Mouse (Mus musculus) spleen, postnatal 10 days (tissue): ENCODE data around the gene Tcta.
A peak's percentile ranks its signal among the peaks of the same experiment; 100 is the strongest.
"Not testable (repeated sequence)": the region's sequence is repeated elsewhere in the genome, so short reads cannot be mapped to it uniquely, and the experiment has no call there.

ENCODE experiments used
- DNase-seq, 2 experiments: peaks; one replicate each; pipeline ENCODE4 v3.0.0; 2021 to 2022; ENCODE audit warnings: low spot score in 2 of 2

Gene Tcta

DNA sequence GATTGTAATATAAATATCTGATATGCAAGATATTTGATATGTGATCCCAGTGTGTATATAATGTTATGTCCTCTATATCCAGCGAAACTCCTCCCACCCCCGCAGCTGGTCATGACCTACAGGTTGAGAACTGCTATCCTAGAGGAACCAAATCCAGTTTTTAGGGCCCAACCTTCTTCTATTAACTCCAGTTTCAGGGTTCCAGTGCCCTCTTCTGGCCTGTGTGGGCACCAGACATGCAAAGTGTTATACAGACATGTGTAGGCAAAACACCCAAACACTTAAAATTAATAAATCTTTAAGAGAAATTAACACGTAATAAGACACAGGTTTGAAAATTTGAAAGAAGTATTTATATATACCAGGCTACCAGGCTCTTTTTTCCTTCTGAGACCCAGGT, 11.6 kb upstream of the Tcta start:
- peak in 1 of 2 experiments; percentile 45 for DNase-seq

DNA sequence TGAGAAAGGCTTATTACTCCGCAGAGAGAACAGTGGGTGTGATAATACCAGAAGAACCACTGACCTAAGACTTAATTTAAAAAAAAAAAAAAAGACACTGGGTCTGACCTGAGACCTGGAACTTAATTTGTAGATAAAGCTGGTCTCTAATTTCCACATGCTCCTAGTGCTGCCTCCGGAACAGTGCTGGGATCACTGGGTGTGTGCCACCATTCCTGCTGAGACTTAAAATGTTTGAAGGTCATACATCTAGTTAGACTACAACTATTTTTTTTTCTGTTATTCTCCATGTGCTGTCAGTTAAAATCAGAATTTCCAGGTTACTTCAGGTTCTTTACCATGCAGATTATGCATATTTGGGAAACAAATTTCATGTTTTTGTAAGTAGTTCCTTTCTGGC, 2.2 kb upstream of the Tcta start:
- no peak for DNase-seq

DNA sequence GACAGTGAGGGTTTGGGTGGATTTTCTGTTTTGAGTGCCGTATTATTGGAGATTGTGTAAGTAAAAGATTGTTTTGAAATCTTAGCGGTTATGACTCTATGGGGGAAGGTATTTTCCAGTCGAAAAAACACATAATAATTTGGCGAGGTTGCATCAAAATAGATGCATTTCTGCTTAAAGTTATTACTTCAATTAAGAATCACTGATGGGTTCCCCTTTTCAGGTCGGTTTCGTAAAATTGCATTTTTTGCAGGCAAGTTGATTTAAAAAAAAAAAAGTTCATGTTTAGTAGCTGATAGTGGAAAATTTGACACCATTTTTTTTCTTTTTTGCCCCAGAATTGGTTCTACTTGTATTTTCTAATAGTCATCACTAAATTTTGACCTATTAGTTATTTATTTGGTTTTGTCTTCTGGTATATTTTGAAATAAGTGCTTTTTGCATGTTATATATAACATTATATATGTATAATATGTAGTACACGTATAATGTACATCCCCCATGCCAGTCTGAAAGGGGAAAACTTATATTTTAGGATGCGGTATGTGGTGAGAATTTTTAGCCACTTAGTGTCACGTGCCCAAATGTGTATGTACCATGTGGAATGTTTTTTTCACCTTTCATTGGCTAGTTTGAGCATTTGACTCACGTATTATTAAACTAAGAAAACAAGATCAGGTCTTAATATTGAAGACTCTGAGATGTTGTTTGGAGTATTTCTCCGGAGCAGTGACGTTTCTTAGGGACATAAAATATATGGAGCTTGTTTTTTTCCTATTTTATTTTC, 1.3 kb upstream of the Tcta start:
- no peak for DNase-seq

DNA sequence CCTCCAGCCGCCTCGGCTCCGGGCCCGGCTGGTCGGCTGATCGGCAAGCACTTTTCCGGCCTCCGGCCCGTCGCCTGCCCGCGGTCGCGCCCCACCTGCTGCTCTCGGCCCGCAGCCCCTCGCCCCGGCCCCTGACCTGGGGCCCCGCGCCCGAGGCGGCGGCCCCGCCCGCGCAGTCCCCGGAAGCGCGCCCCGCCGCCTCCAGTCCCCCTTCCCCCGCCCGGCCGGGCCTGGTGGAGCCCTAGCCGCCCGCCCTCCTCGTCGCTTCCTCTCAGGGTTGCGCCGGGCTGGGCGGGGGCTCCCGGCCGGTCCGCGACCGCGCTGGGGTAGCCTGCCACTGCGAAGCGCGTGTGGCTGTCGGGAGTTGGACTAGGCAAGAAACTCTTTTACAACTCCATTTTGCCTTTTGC, 616 bp upstream of the Tcta start:
- peak; percentile 89 to 91 for DNase-seq

DNA sequence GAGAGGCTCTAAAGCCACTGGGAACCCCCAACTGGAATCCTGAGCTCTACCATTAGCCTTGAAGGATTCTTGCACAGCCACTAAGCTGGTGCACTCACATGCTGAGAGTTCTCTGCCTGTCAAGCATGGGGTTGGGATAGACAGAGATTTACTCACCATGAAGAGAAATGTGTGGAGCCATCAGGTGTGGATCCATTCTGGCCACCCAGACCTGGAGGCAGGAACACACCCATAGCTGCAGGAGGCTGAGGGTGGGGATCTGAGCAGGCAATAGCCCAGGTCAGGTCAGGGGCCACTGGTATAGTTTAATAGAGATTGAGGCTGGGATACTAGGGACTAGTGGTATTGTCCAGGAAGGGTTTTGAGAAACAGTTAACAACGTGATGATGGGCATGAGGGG, 790 bp downstream of the Tcta start:
- peak; percentile 41 to 42 for DNase-seq

DNA sequence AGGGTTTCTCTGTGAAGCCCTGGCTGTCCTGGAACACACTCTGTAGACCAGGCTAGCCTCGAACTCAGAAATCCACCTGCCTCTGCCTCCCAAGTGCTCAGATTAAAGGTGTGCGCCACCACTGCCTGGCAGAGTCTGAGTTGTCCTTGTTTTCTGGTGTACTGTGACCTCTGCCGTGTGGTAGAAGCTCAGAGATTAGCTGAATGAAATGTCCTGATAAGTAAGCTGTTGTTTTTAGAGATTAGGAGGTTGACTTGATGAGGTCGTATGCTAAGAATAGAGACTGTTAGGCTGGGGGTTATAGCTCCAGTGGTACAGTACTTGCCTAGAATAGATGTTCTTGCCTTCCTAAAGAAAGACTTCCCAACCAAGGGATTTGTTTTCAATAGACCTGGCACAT, 1.2 kb downstream of the Tcta start:
- no peak for DNase-seq

DNA sequence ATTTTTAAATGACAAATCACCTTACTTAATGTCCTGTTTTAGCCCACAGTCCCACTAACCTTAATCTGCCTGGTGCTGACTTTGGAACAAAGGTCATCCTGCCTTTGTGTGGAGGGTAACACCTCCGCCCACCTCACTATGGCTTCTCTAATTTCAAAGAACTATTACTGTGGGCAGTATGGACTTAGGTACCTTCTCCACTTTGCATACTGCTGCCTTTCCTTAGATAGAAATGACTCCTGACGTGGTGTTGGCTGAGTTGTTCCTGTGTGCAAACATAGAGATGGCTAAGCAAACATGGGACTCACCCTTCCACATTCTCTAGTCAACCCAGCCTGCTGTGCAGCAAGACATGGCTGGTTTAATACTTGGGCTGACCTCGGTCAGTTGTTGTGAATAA, 4.1 kb downstream of the Tcta start:
- no peak for DNase-seq

DNA sequence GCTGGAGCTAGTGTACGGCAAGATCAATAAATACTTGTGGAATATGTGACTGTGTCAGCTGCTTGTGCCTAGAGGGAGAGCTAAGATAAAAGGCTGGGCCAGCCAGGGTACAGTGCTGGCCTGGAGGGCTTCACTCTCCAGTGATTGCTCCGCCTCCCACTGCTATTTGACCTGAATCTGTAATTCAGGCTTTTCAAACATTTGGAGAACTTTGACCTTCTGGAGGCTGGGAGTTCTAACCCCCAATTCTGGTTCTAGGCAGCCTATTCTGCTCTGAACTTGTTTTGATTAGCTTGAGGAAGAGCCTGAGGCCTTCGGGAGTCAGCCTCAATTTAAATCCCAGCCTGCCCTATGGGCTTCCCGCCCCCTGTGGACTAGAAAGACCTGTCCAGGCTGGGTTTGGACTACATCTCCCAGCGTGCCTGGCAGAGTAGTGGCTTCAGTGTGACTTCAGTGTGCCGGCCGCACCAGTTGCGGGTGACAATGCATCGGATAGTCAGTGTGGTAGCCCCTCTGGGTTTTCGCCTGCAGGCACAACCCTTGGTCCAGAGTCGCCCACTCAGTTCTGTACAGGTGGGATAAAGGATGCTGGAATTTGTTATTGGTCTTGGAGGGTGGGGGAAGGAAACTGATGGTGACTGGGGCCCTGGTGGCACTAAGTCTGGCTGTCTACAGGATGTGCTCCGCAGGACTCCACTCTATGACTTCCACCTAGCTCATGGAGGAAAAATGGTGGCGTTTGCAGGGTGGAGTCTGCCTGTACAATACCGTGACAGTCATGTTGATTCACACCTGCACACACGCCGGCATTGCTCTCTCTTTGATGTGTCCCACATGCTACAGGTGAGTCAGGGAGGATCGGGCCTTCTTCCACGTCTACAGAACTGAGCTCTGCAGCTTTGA, 9.3 kb downstream of the Tcta start, which contains the start of gene Amt:
Amt (plus strand) TSS at position 401 of the 903 bp plus-strand sequence.
- no peak for DNase-seq

DNA sequence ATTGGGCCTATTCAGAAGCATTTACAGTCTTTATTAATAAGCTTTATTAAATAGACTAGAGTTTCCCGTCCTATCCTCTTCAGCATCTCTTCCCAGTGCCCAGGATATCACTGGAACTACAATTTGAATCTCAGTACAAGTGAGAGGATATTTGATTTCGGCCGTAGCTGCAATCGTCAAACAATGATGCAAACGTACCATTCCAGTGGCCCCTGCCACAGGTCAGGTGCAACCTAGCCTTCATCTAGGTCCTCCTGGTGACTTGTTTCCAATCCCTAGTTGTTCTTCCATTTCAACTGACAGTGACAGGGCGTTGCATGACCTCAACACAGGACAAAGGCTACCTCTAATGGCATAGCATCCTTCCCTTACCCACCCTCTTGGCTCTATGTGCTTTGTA, 15.2 kb downstream of the Tcta start:
- DNase-seq = no peak

DNA sequence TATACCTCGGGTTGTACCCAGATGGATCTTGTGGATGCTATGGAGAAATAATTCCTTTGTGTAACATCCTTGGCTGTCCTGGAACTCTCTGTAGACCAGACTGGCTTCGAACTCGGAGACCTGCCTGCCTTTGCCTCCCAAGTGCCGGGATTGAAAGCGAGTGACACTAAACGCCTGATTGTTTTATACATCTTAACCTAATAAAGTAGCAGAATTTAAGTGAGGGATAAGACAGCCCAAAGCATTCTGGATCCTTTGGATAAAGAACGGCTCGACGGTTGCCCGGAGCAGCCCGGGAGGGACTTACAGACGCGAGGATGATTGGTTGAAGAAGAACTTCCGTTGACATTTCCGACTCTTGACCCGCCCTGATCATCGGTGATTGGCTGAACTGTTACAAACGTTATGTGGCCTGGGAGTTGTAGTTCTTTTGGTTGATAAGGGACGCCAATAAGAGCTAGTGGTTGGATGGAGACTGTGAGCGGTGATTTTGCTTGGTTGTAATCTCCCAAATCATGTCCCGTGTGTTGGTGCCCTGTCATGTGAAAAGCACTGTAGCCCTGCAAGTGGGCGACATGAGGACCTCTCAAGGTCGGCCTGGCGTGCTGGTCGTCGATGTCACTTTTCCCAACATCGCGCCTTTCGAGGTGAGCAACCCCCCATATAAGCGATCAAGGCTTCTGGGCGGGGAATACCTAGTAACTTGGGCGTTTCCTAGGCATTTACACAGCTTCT, 15.8 kb downstream of the Tcta start, which contains the start of gene Nicn1:
Nicn1 (plus strand) TSS at position 414 of the 735 bp plus-strand sequence.
- DNase-seq = peak; percentile 70 to 91

DNA sequence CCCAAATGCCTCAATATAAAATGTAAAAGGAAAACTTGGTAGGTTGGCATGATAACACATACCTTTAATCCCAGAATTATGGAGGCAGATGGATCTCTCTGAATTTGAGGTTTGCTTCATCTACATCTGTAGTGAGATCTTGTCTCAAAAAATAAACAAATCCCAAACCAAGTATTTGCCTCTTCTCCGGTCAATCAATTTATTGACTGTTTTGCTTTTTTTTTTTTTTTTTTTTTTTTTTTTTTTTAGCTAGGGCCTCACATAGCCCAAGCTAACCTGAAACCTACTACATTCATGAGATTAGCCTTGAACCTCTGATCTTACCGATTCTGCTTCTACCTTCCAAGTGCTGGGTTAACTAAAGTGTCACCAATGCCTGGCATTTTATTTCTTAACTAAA, 16.6 kb downstream of the Tcta start:
- DNase-seq = no peak

DNA sequence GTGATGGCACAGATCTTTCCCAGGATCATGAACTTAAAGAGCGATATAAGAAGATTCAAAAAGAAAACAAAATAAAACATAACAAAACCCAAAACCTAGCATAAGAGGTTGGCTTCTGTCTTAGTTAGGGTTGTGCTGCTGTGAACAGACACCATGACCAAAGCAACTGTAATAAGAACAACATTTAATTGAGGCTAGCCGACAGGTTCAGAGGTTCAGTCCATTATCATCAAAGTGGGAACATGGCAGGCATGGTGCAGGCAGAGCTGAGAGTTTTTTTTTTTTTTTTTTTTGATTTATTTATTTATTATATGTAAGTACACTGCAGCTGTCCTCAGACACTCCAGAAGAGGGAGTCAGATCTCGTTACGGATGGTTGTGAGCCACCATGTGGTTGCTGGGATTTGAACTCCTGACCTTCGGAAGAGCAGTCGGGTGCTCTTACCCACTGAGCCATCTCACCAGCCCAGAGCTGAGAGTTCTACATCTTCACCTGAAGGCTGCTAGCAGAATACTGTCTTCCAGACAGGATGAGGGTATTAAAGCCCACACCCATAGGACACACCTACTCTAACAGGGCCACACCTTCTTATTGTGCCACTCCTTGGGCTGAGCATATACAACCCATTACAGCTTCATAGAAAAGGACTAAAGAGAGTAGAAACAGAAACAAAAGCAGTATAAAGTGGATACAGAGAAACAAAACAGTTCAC, 18.3 kb downstream of the Tcta start:
- DNase-seq = not testable (repeated sequence)

DNA sequence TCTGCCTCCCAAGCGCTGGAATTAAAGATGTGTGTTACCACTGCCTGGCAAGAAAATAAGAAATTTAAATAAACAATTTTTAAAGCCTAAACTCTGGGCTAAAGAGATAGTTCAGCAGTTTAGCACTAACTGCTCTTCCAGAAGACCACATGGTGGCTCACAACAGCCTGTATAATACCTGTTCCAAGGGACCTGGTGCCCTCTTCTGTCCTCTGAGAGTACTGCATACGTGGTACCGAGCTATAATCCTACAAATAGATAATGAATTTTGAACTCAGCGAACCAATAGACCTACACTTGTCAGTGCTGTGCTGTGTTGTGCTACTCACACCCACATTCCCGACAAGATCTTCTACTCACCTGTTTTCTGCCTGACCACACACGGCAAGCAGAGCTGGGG, 21.6 kb downstream of the Tcta start:
- DNase-seq = peak; percentile 75 to 89

DNA sequence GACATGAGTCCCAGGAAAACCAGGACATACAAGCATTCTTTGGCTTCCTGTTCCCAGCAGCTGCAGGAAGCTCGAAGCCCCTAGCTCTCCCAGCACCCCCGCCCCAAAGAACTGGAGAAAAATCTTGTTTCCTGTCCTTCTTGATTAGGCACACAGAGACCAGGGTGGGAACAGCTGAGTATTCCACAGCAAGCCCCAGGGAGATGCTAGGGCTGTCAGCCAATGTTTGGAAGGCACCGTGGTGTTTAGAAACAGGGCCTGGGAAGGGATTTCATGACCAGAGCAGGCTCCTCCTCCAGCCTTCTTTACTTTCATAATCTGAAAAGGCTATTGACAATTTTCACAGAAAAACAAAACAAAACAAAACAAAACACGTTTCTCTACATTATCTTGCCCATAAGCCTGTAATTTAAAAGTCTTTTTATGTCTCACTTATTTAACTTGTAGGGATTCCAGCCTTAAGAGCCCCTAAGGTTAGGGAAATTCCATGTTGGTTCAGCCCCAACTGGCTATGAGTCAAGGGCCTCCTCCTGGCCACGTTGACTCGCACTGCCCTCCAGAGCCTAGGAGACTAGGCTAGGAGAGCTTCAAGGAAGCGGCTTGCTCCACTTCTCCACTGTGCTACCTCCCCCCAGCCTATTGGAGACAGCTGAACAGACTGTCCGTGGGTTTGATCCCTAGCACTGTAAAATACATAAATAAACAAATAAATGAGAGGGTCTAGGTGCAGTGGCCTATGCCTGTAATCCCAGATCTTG, 25.7 kb downstream of the Tcta start:
- DNase-seq = no peak

DNA sequence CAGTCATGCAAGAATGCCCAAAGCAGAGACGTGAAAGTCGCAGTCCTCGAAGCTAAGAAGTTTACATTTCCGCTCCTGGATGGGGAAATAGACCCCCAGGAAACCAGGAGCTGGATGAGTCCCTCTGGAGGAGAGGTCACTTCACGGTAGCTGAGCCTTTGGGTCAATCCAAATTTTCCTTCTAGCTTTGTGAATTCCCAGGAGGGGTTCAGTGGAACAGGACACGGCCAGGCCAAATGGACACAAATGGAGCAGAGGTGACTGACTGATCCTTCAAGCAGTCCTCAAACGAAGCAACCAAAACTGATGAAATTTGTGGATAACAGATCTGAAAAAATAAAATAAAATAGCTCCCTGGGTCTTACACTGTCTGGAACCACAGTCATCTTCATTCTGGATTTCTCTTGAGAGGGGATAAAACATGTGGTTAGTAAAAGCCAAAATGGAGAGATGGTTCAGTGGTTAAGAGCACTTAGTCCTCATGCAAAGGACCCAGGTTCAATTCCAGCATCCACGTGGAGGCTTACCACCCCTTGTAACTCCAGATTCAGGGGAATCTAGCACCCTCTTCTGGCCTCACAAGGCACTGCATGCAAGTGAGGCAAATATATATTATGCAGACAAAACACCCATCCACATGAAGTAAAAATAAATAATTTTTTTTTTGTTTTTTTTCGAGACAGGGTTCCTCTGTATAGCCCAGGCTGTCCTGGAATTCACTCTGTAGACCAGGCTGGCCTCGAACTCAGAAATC, 27.1 kb downstream of the Tcta start:
- peak; percentile 37 to 77 for DNase-seq

DNA sequence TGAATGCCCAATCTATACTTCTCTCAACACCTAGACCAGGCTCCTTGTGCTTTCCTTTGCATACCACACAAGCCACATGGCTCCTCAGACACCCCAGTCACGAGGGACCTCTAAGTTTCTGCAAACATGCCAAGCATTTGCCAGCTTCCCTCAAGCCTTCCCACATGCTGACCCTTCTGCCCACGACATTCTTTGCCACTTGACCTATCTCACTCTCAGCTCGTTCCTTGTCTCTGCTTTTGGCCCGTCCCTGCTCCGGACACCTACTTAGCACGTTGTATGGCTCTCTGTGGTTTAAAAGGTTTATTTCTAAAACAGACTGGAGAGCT, 30.7 kb downstream of the Tcta start:
- DNase-seq = no peak

DNA sequence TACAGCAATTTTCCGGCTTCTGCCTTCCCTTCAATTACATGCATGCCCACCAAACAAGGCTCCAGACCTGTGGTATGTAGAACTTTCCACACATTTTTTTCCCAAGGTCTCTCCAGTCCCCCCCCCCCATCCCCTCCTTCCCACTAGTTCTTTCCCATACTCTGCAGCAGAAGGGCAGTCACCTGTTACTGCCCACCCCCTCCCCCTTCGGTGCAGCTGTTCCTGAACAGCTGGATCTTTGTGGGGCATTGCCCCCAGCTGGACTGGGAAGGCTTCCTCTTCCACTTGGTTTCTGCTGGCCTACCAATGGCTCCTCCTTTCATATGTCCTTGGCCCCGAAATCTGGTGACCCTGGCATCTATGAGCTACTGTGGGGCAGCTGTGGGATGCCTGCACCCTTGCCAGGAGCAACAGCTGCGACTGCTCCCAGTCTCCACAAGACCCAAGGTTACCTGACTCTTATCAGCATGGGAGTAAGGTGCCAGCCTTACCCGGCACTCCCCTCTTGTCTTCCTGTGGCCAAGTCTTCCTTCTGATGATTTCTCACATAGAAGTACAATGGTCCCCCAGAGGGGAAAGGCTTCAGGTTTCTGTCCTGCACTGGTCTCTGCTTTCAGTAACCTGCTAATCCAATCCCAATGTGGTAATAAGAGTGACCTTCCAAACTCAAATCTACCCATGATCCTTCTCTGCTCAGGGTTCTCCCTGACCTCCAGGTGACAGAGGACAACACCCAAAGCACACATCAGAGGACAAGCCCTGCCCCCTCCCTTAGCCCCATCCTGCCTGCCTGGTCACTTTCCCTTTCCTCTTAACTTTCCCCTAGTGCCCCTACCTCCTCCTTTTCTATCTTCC, 31.3 kb downstream of the Tcta start:
- no peak for DNase-seq

DNA sequence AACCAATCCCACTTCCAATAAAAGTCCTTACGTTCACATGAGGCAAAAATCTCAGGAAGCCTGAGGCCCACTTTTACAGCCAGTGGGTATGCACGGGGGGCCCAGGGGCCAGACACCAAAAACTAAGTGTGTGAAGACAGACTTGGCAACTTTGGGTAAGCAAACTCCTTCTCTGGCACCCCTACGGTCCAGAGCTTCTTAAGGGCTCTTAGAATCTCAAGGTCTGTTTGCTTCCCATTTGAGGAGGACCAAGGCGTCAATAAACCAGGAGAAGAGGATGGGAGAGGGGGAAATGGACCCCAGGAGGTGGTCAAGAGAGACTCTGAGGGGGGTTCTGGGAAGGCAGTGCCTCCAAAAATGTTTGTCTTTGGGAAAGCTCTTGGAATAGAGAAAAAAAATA, 32.5 kb downstream of the Tcta start:
- no peak for DNase-seq

DNA sequence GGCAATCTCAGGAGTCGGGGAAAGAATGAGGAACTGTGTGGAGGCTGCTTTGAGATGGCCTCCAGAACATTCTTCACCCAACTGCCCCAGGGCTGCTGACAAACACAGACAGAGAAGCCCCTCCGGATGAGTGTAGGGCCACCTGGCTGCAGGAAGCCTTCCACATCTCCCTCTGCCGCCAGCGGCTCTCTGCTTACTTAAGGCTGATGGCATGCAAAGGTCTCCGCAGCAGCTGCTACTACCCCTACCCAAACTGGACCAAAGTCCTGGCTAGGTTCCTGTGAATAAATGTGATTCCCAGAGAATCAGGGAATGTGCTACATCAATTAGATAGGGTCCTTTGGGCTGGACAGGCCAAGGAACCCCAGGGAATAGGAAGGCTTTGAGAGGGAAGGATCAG, 33.3 kb downstream of the Tcta start:
- DNase-seq = no peak
